Mouse (Mus musculus): Measurements from ENCODE around the gene Afg1l. TPM values are rescaled to one million over a fixed set of nuclear protein-coding genes. Genes with fewer than 3 reads are reported as not detected.

The Afg1l gene
- polyA plus RNA-seq, 1 experiment: 1.5 TPM

DNA sequence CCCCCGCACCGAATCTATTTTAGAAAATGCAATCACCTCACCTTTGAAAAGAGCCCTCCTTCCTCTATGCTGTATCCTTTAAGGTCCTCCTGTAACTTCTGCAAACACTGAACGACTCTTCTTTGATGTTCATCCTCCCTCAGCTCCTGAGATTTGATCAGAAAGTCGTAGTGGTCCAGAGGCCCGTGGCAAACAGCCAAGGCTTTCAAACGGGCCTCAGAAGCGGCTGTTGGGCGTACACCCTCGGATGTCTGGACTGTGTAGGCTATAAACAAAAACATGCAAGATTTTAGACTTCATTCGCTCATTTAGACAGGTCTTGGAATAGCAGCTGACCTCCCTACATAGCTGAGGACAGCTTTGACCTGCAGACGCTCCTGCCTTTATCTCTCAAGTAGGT is 24.1 kb downstream of the Afg1l start:
- no peak overlapping the region for H3K27ac ChIP-seq (ENCODE audit: control insufficient read depth, insufficient read depth, low read depth, low read length)
- no peaks in the 10 kb centered on the region for H3K4me1 ChIP-seq (ENCODE audit: control insufficient read depth, insufficient read depth, low read length)
- H3K4me3 ChIP-seq (ENCODE audit: control insufficient read depth, low read depth, low read length): no peak overlapping the region
- H3K27me3 ChIP-seq (ENCODE audit: control insufficient read depth, insufficient read depth, low read length): no peaks in the 10 kb centered on the region
- no peak for TF ChIP-seq CTCF (IDR thresholded peaks at IDR 0.05; ENCODE audit: control insufficient read depth, insufficient read depth, insufficient replicate concordance, low read depth, low read length)
- TF ChIP-seq POLR2A (IDR thresholded peaks at IDR 0.05; ENCODE audit: control insufficient read depth, low read depth, low read length): no peak
- H3K36me3 ChIP-seq (ENCODE audit: control insufficient read depth, insufficient read depth, low read length): no peaks in the 10 kb centered on the region

GRCm38 (mm10) chr10:42449672-42450071 is 28.7 kb downstream of the Afg1l start:
- H3K4me1 ChIP-seq (ENCODE audit: control insufficient read depth, insufficient read depth, low read length): no peaks in the 10 kb centered on the region
- no peaks in the 10 kb centered on the region for H3K36me3 ChIP-seq (ENCODE audit: control insufficient read depth, insufficient read depth, low read length)
- H3K4me3 ChIP-seq (ENCODE audit: control insufficient read depth, low read depth, low read length): no peak overlapping the region
- H3K27ac ChIP-seq (ENCODE audit: control insufficient read depth, insufficient read depth, low read depth, low read length): no peak overlapping the region
- no peaks in the 10 kb centered on the region for H3K27me3 ChIP-seq (ENCODE audit: control insufficient read depth, insufficient read depth, low read length)
- TF ChIP-seq POLR2A (IDR thresholded peaks at IDR 0.05; ENCODE audit: control insufficient read depth, low read depth, low read length) (no peak), CTCF (IDR thresholded peaks at IDR 0.05; ENCODE audit: control insufficient read depth, insufficient read depth, insufficient replicate concordance, low read depth, low read length) (no peak)

DNA sequence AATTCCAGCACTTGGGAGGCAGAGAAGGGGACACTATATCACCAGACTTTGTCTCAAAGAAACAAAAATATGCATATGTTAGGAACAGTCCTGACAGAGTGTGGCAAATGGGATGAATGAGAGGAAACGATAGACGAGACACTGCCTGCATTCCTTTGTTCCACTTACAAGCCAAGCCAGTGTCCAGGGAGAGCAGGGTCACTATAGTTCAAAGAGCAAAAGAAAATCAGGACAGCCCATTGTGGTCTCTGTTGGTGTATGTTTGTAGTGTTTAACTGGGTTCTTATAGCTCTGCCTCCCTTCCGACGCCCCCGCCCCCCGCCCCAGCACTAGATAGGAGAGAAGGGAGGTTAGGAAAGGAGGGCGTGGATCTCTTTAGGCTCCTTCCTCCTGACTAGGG is 30.0 kb downstream of the Afg1l start:
- no peak for TF ChIP-seq POLR2A (IDR thresholded peaks at IDR 0.05; ENCODE audit: control insufficient read depth, low read depth, low read length)
- TF ChIP-seq CTCF (IDR thresholded peaks at IDR 0.05; ENCODE audit: control insufficient read depth, insufficient read depth, insufficient replicate concordance, low read depth, low read length): no peak
- Histone ChIP-seq H3K4me1 (ENCODE audit: control insufficient read depth, insufficient read depth, low read length) (no peaks in the 10 kb centered on the region), H3K27me3 (ENCODE audit: control insufficient read depth, insufficient read depth, low read length) (no peaks in the 10 kb centered on the region), H3K4me3 (ENCODE audit: control insufficient read depth, low read depth, low read length) (no peak overlapping the region), H3K27ac (ENCODE audit: control insufficient read depth, insufficient read depth, low read depth, low read length) (no peak overlapping the region), H3K36me3 (ENCODE audit: control insufficient read depth, insufficient read depth, low read length) (no peaks in the 10 kb centered on the region)

DNA sequence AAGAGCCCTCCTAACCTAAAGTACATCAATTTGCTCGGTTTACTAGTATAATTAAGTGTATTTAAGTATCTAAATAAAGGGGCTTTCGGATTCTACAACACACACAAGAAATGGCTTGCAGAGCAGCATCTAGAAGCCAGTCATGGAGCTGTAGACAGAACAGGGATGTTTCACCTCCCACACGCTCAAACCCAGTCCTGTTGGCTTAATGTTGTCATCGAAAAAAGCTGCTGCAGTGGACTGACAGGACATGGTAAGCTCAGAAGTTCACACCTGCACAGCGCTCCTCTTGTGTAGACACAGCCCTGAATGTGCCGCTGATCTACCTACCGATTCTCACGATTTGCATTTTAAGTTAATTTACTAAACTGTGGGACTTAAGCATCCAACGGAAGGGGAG is 32.2 kb downstream of the Afg1l start:
- Histone ChIP-seq H3K36me3 (ENCODE audit: control insufficient read depth, insufficient read depth, low read length) (no peaks in the 10 kb centered on the region), H3K27me3 (ENCODE audit: control insufficient read depth, insufficient read depth, low read length) (no peaks in the 10 kb centered on the region), H3K4me3 (ENCODE audit: control insufficient read depth, low read depth, low read length) (no peak overlapping the region), H3K27ac (ENCODE audit: control insufficient read depth, insufficient read depth, low read depth, low read length) (no peak overlapping the region), H3K4me1 (ENCODE audit: control insufficient read depth, insufficient read depth, low read length) (no peaks in the 10 kb centered on the region)
- TF ChIP-seq CTCF (IDR thresholded peaks at IDR 0.05; ENCODE audit: control insufficient read depth, insufficient read depth, insufficient replicate concordance, low read depth, low read length): no peak
- TF ChIP-seq POLR2A (IDR thresholded peaks at IDR 0.05; ENCODE audit: control insufficient read depth, low read depth, low read length): no peak

DNA sequence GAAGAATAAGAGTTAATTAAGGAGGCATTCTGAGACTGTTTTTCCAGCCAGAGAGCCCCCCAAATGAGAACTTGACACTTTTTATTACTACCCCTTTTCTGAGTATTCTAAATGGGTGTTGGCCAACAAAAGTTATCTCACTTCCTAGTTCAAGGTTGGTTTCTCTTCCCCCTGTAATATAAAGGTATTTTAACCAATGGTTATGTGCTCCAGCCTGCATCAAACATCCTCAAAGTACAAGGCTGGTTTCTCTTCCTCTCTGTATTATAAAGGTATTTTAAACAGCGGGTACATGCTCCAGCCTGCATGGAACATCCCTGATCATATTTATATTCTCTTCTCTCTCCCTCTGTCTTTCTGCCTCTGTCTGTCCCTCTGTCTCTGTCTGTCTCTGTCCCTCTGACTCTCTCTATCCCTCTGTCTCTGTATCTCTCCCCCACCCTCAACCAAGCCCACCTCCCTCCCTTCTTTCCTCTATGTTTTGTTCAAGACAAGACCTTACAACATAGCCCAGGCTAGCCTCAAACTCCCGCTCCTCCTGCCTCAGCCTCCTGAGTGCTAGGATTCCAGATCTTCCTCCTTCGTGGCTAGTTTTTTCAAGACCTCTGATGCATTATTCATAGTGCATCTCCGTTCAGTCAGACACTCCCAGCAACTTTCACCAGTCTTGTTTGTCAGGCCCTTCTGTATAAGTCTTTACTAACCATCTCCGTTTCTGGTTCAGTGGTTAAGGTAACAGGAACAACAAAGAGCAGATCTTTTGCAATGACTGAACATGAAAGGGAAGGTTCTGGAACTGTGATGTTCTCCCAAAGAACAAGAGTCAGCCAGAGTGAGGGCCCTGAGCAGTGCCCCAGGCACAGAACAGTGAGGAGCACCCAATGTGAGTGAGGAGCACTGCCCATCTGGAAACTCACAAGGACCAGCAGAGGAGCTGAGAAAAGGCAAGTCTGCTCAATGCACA is 41.2 kb downstream of the Afg1l start:
- TF ChIP-seq CTCF (IDR thresholded peaks at IDR 0.05; ENCODE audit: control insufficient read depth, insufficient read depth, insufficient replicate concordance, low read depth, low read length) (no peak), POLR2A (IDR thresholded peaks at IDR 0.05; ENCODE audit: control insufficient read depth, low read depth, low read length) (no peak)
- no peaks in the 10 kb centered on the region for H3K36me3 ChIP-seq (ENCODE audit: control insufficient read depth, insufficient read depth, low read length)

GRCm38 (mm10) chr10:42417530-42418174 is 60.7 kb downstream of the Afg1l start:
- no peaks in the 10 kb centered on the region for H3K36me3 ChIP-seq (ENCODE audit: control insufficient read depth, insufficient read depth, low read length)
- no peak overlapping the region for H3K27ac ChIP-seq (ENCODE audit: control insufficient read depth, insufficient read depth, low read depth, low read length)
- H3K4me3 ChIP-seq (ENCODE audit: control insufficient read depth, low read depth, low read length): no peak overlapping the region
- TF ChIP-seq POLR2A (IDR thresholded peaks at IDR 0.05; ENCODE audit: control insufficient read depth, low read depth, low read length) (no peak), CTCF (IDR thresholded peaks at IDR 0.05; ENCODE audit: control insufficient read depth, insufficient read depth, insufficient replicate concordance, low read depth, low read length) (no peak)
- H3K4me1 ChIP-seq (ENCODE audit: control insufficient read depth, insufficient read depth, low read length): no peaks in the 10 kb centered on the region
- H3K27me3 ChIP-seq (ENCODE audit: control insufficient read depth, insufficient read depth, low read length): no peaks in the 10 kb centered on the region

More for the DNA sequence above, 41.2 kb downstream of the Afg1l start:
- Histone ChIP-seq H3K4me1 (ENCODE audit: control insufficient read depth, insufficient read depth, low read length) (no peaks in the 10 kb centered on the region), H3K27ac (ENCODE audit: control insufficient read depth, insufficient read depth, low read depth, low read length) (no peak overlapping the region), H3K27me3 (ENCODE audit: control insufficient read depth, insufficient read depth, low read length) (no peaks in the 10 kb centered on the region), H3K4me3 (ENCODE audit: control insufficient read depth, low read depth, low read length) (no peak overlapping the region)

DNA sequence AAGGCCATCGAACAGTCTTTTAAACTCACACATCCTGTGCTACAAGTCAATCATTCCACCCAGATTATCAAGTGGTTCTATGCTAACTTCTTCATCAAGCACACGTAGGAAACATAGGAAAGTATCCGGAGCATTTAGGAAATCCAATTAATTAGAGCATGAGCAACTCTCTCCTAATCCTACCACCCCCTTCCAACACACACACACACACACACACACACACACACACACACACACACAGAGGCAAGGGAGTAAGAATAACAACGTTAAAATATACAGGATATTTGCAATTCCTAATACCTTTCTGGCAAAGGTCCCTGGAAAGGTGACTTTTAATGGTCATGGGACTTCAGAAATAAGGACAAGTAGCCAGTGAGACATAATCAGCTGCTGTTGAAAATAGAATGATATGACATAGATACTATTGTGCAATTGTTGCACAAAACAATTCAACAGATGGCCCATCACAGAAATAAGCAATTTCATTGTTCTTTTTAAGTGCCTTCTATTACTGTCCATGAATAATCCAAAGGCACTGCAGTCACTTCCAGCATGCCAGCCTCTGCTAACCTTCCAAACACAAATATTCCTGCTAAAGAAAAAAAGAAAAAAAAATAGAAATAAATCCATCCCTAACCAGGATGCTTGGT is 62.4 kb downstream of the Afg1l start:
- no peak overlapping the region for H3K4me3 ChIP-seq (ENCODE audit: control insufficient read depth, low read depth, low read length)
- no peaks in the 10 kb centered on the region for H3K4me1 ChIP-seq (ENCODE audit: control insufficient read depth, insufficient read depth, low read length)
- H3K27me3 ChIP-seq (ENCODE audit: control insufficient read depth, insufficient read depth, low read length): no peaks in the 10 kb centered on the region
- H3K36me3 ChIP-seq (ENCODE audit: control insufficient read depth, insufficient read depth, low read length): no peaks in the 10 kb centered on the region
- TF ChIP-seq CTCF (IDR thresholded peaks at IDR 0.05; ENCODE audit: control insufficient read depth, insufficient read depth, insufficient replicate concordance, low read depth, low read length) (no peak), POLR2A (IDR thresholded peaks at IDR 0.05; ENCODE audit: control insufficient read depth, low read depth, low read length) (no peak)
- no peak overlapping the region for H3K27ac ChIP-seq (ENCODE audit: control insufficient read depth, insufficient read depth, low read depth, low read length)

Data from testis, adult 2 months (tissue).